Mouse (Mus musculus) kidney, postnatal 10 days (tissue): ENCODE data around the gene 1810049J17Rik.
"Not testable (repeated sequence)": the region's sequence is repeated elsewhere in the genome, so short reads cannot be mapped to it uniquely, and the experiment has no call there.

Source experiments
- DNase-seq: peaks from one replicate; pipeline ENCODE4 v3.0.0; 2021; ENCODE audit warnings: mixed read lengths

The 1810049J17Rik gene

GRCm38 (mm10) chr15:12321788-12322621 lies at the start of gene 1810049J17Rik:
TSS of gene 1810049J17Rik (minus strand) at chr15:12321899.
- DNase-seq = peak; percentile 64

DNA sequence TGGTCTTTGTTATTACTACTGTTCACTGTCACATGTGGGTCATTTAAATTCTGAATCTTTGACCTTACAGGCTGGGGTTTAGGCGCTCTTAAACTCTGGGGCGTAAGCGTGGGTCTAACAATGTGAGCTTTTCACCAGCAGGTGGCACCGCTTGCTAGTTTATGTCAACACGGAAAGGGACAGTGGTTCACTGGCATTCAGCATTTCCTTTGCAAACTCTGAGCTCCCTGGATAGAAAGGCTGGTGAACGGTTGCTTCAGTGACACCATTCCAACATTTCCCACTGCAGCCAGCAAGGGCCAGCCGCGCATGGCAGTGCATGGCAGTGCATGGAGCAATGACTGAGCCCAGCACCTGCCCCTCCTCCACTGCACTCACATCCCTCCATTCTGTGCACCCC lies 49.5 kb upstream of the 1810049J17Rik start:
- peak; percentile 87 for DNase-seq

- no peak for DNase-seq
These were observed 48.4 kb upstream of the 1810049J17Rik start for GRCm38 (mm10) chr15:12370096-12370495.

GRCm38 (mm10) chr15:12368850-12369249 lies 47.2 kb upstream of the 1810049J17Rik start:
- no peak for DNase-seq

- DNase-seq = no peak
These were observed 46.7 kb upstream of the 1810049J17Rik start for GRCm38 (mm10) chr15:12368357-12368756.

GRCm38 (mm10) chr15:12367306-12368080 lies 45.8 kb upstream of the 1810049J17Rik start:
- peak; percentile 50 for DNase-seq

- not testable (repeated sequence) for DNase-seq
These were observed 45.0 kb upstream of the 1810049J17Rik start for GRCm38 (mm10) chr15:12366580-12367305.

GRCm38 (mm10) chr15:12366072-12366469 lies 44.4 kb upstream of the 1810049J17Rik start:
- DNase-seq = peak; percentile 16

DNA sequence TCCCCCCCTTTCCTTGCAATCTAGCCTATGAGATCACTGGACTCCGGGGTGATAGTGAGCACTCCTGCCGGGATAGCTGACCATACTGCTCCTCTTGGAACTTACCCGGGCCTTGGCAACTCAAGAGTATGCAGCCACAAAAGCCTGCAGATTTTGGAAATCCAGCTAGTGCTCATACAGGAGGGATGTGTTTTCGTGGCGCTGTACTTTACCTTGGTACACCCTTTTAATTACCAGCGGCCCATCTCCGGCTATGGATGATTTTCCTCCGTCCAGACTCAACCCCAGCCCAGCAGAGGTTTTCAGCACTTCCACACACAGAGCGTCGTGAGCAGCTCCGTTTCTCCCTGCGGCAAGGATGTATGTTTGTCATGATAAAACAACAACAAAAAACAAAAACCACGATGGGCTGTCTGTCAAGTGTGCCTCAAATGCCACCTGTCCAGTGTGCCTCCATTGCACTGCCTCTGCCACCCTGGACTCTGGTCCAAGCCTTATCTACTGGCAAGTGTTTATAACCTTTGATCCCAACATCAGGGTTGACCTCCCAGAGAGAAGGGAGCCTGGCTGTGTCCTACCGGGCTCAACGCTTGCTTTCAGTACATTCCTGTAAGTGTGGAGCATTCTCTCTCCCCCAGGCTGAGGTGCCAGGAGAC lies 43.8 kb upstream of the 1810049J17Rik start:
- no peak for DNase-seq

- DNase-seq = no peak
These were observed 42.4 kb upstream of the 1810049J17Rik start for GRCm38 (mm10) chr15:12364096-12364495.

DNA sequence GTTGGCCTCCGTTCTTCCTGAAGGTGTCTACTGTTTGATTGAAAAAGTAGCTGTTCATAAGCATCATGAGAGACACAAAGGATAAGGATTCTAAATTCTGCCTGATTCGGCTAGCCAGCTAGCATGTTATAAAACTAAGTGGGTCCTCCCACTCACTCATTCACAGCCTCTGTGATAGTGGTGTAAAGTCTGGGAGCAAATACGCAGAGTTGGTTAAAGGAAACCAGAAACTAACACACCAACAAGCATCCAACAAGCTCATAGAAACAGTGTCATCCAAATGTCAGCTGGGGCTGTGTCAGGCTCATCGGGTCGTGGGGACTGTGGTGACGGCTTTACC lies 41.0 kb upstream of the 1810049J17Rik start:
- no peak for DNase-seq

GRCm38 (mm10) chr15:12362001-12362700 lies 40.5 kb upstream of the 1810049J17Rik start:
- no peak for DNase-seq

GRCm38 (mm10) chr15:12360519-12361212 lies 39.0 kb upstream of the 1810049J17Rik start:
- DNase-seq = no peak

DNA sequence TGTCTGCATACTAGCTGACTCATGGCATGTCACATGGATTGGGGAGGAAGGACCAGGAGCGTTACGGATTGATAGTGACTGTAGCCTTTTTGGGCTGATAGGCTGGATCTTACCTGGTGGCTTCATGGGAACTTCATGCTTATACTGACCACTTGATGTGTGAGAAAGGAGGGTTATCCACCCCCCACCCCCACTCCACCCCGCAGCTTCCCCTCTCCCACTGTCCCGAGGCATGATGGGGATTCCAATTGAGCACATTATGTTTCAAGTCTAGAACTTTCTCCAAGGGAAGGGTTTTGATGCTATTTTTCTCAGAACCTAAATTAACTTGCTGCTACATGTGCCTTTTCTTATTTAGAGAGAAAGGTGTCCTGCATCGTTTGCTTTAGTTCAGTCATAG lies 36.7 kb upstream of the 1810049J17Rik start:
- DNase-seq = no peak

- no peak for DNase-seq
These were observed 35.8 kb upstream of the 1810049J17Rik start for GRCm38 (mm10) chr15:12357459-12357858.

DNA sequence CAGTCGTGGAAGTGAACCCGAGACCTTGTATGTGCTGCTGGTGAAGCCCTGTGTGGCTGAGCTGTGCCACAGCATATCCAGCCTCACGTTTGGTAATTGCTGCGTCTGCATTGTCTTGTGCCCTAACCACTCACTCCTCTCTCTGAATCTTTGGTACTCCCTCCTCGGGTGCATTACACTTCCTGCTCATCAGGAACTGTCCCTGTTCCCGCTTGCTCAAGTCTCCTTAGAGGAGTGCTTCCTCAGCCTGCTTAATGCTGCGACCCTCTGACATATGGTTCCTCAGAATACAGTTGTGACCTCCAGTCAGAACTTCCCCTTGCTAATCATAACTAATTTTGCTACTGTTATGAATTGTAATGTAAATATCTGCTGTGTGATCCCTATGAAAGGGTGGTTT lies 34.2 kb upstream of the 1810049J17Rik start:
- no peak for DNase-seq

DNA sequence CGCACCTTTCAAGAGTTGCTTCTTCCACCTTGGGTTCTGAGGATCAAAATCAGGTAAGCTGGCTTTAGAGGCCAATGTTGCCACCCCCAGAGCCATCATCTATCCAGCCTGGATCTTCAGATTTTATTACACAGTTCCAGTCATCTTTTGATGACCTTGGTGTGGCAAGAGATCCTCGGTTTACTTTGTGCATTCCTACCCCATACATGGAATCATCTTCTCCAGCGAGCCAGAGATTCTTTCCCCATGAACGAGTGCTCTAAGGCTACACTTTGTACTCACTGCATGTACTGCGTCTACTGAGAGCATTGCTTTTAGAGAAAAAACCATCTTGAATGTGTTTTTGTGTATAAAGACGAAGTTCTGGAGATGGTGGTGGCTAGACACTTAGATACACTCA lies 33.6 kb upstream of the 1810049J17Rik start:
- DNase-seq = no peak

GRCm38 (mm10) chr15:12354281-12354810 lies 32.6 kb upstream of the 1810049J17Rik start:
- peak; percentile 20 for DNase-seq

DNA sequence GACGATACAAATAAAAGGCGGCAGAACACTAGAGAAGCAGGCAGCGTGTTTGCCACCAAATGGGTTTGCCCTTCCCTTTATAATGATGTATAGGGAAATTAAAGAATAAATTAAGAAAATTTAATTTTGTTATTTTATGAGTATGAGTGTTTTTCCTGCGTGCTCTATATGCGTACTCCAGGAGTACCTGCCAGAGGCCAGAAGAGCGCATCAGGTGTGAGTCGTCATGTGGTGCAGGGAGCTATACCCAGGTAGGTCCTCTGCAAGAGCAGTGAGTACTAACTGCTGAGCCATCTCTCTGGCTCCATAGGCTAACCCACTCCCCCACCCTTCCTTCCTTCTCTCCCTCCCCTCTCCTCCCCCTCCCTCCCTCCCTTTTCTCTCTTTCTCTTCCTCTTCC lies 29.8 kb upstream of the 1810049J17Rik start:
- DNase-seq = no peak

GRCm38 (mm10) chr15:12349840-12350239 lies 28.1 kb upstream of the 1810049J17Rik start:
- no peak for DNase-seq

GRCm38 (mm10) chr15:12348950-12349349 lies 27.3 kb upstream of the 1810049J17Rik start:
- no peak for DNase-seq
